Mouse (Mus musculus) hindbrain, embryonic 13.5 days (tissue): ENCODE results near the gene Qrich1. TPM values are rescaled to one million over a fixed set of nuclear protein-coding genes. Genes with fewer than 3 reads are reported as not detected.

Source experiments
- ATAC-seq: fragments of 200-750 bp; cut with Nextera tagmentation; 2 replicates; pipeline ENCODE4 v1.8.0; 2017; ENCODE audit warnings: moderate TSS enrichment; ENCODE audit not compliant: low FRiP score
- H3K27ac ChIP-seq: fragments of 300-500 bp; sonication (generic); 2 replicates; pipeline ENCODE4 v1.5.1; 2015; ENCODE audit warnings: inconsistent platforms, mild to moderate bottlenecking, moderate library complexity
- H3K27me3 ChIP-seq: fragments of 300-500 bp; sonication (generic); 2 replicates; pipeline ENCODE4 v1.6.1; 2015; ENCODE audit warnings: mild to moderate bottlenecking, inconsistent platforms
- H3K36me3 ChIP-seq: fragments of 300-500 bp; sonication (generic); 2 replicates; pipeline ENCODE4 v1.6.1; 2015; ENCODE audit warnings: mild to moderate bottlenecking, inconsistent platforms
- H3K4me1 ChIP-seq: fragments of 300-500 bp; sonication (generic); replicated peaks from 2 replicates; pipeline ENCODE4 v1.6.1; 2015; ENCODE audit warnings: inconsistent platforms
- H3K4me2 ChIP-seq: fragments of 300-500 bp; sonication (generic); 2 replicates; pipeline ENCODE4 v1.6.1; 2015; ENCODE audit warnings: inconsistent platforms, mild to moderate bottlenecking, moderate library complexity
- H3K4me3 ChIP-seq: fragments of 300-500 bp; sonication (generic); 2 replicates; pipeline ENCODE4 v1.5.1; 2015; ENCODE audit warnings: mild to moderate bottlenecking, inconsistent platforms
- H3K9ac ChIP-seq: fragments of 300-500 bp; sonication (generic); 2 replicates; pipeline ENCODE4 v1.6.1; 2015; ENCODE audit warnings: mild to moderate bottlenecking, inconsistent platforms
- H3K9me3 ChIP-seq: fragments of 300-500 bp; sonication (generic); 2 replicates; pipeline ENCODE4 v1.6.1; 2016; ENCODE audit warnings: inconsistent platforms
- WGBS: fragments of 180-500 bp; shearing (Covaris S2); methylation state at CpG from one replicate; pipeline ENCODE4 v1.1.7; 2015; 5-methylcytosine and 5-hydroxymethylcytosine counted together
- polyA plus RNA-seq: library from polyadenylated mRNA; unstranded; fragments of >200 nt; fragmentation: Nextera tagmentation; extraction: Ambion mirVana; gene quantifications from 2 replicates; pipeline ENCODE4 v1.2.1, GENCODE M21; 2015

Qrich1 gene
- polyA plus RNA-seq, 1 experiment from 2014 or later, result 131 TPM

GRCm38 (mm10) chr9:108499231-108499630 is 17.4 kb upstream of the Qrich1 start:
- 96% methylated on average over 7 of the region's 7 CpGs for WGBS
- Histone ChIP-seq H3K4me1 (no peaks in the 10 kb centered on the region), H3K27ac (no peak overlapping the region), H3K4me2 (no peak overlapping the region), H3K4me3 (no peak overlapping the region), H3K27me3 (no peaks in the 10 kb centered on the region), H3K9ac (no peak overlapping the region), H3K9me3 (no peaks in the 10 kb centered on the region), H3K36me3 (peaks cover 95% of the 10 kb centered on the region)
- ATAC-seq, result no peak

GRCm38 (mm10) chr9:108499943-108500342 is 16.7 kb upstream of the Qrich1 start:
- 96% methylated on average over 15 of the region's 15 CpGs for WGBS
- no peak for ATAC-seq
- H3K4me1 ChIP-seq, result no peaks in the 10 kb centered on the region
- H3K9ac ChIP-seq, result no peak overlapping the region
- H3K27me3 ChIP-seq, result no peaks in the 10 kb centered on the region
- peaks cover 88% of the 10 kb centered on the region for H3K36me3 ChIP-seq
- no peak overlapping the region for H3K27ac ChIP-seq
- no peaks in the 10 kb centered on the region for H3K9me3 ChIP-seq
- no peak overlapping the region for H3K4me2 ChIP-seq
- no peak overlapping the region for H3K4me3 ChIP-seq

- H3K4me1 ChIP-seq, result peaks cover 19% of the 10 kb centered on the region
- no peak overlapping the region for H3K9ac ChIP-seq
- H3K36me3 ChIP-seq, result peaks cover 41% of the 10 kb centered on the region
- H3K27me3 ChIP-seq, result no peaks in the 10 kb centered on the region
- WGBS, result 92% methylated on average over 7 of the region's 7 CpGs
- H3K4me3 ChIP-seq, result peak overlapping the region; percentile 71
- no peak for ATAC-seq
- peak overlapping the region; percentile 90 for H3K4me2 ChIP-seq
- H3K27ac ChIP-seq, result peak overlapping the region; percentile 79
- no peaks in the 10 kb centered on the region for H3K9me3 ChIP-seq
Observed at GRCm38 (mm10) chr9:108506901-108507300, 9.7 kb upstream of the Qrich1 start.

- Histone ChIP-seq H3K4me2 (peak within 1 kb of the TSS; percentile 90), H3K9me3 (no peaks in the 10 kb centered on the region), H3K4me3 (peak within 1 kb of the TSS; percentile 71), H3K9ac (peak within 1 kb of the TSS; percentile 79), H3K36me3 (peaks cover 41% of the 10 kb centered on the region), H3K27ac (peak within 1 kb of the TSS; percentile 79), H3K27me3 (no peaks in the 10 kb centered on the region), H3K4me1 (peaks cover 19% of the 10 kb centered on the region)
- under 1% methylated on average over 37 of the region's 37 CpGs for WGBS
- ATAC-seq, result peak; percentile 95
Observed at GRCm38 (mm10) chr9:108507619-108508434, 8.8 kb upstream of the Qrich1 start, which contains the start of gene Qars. TSS of gene Qars (plus strand) at chr9:108507706.

GRCm38 (mm10) chr9:108508776-108509175 is 7.8 kb upstream of the Qrich1 start:
- Histone ChIP-seq H3K4me1 (peaks cover 19% of the 10 kb centered on the region), H3K36me3 (peaks cover 41% of the 10 kb centered on the region), H3K9ac (peak overlapping the region; percentile 79), H3K9me3 (no peaks in the 10 kb centered on the region), H3K27ac (no peak overlapping the region), H3K27me3 (no peaks in the 10 kb centered on the region), H3K4me3 (peak overlapping the region; percentile 71), H3K4me2 (peak overlapping the region; percentile 90)
- no peak for ATAC-seq
- 88% methylated on average over 7 of the region's 7 CpGs for WGBS

- peak overlapping the region; percentile 93 for H3K9ac ChIP-seq
Observed at GRCm38 (mm10) chr9:108517253-108517930, 786 bp downstream of the Qrich1 start.

GRCm38 (mm10) chr9:108517931-108518332 is 1.3 kb downstream of the Qrich1 start:
- H3K4me2 ChIP-seq, result peak overlapping the region; percentile 77
- H3K9me3 ChIP-seq, result no peaks in the 10 kb centered on the region
- peak overlapping the region; percentile 99 for H3K27ac ChIP-seq
- 1% methylated on average over 13 of the region's 13 CpGs for WGBS
- ATAC-seq, result peak; percentile 29
- H3K4me3 ChIP-seq, result peak overlapping the region; percentile 89
- H3K9ac ChIP-seq, result peak overlapping the region; percentile 93
- H3K4me1 ChIP-seq, result peaks cover 37% of the 10 kb centered on the region
- H3K27me3 ChIP-seq, result no peaks in the 10 kb centered on the region
- H3K36me3 ChIP-seq, result peaks cover 30% of the 10 kb centered on the region

More at GRCm38 (mm10) chr9:108517253-108517930, 786 bp downstream of the Qrich1 start:
- H3K27ac ChIP-seq, result peak overlapping the region; percentile 99
- H3K4me2 ChIP-seq, result peak overlapping the region; percentile 78
- no peaks in the 10 kb centered on the region for H3K27me3 ChIP-seq
- H3K36me3 ChIP-seq, result peaks cover 35% of the 10 kb centered on the region
- peaks cover 37% of the 10 kb centered on the region for H3K4me1 ChIP-seq
- no peaks in the 10 kb centered on the region for H3K9me3 ChIP-seq
- peak; percentile 85 for ATAC-seq
- peak overlapping the region; percentile 89 for H3K4me3 ChIP-seq
- WGBS, result under 1% methylated on average over 85 of the region's 95 CpGs

GRCm38 (mm10) chr9:108521604-108522003 is 5.0 kb downstream of the Qrich1 start:
- no peak overlapping the region for H3K4me3 ChIP-seq
- no peak for ATAC-seq
- no peaks in the 10 kb centered on the region for H3K9me3 ChIP-seq
- H3K4me1 ChIP-seq, result peaks cover 28% of the 10 kb centered on the region
- H3K36me3 ChIP-seq, result peaks cover 6% of the 10 kb centered on the region; the same call in 1 of the 2 replicates
- H3K4me2 ChIP-seq, result no peak overlapping the region
- H3K9ac ChIP-seq, result no peak overlapping the region
- H3K27ac ChIP-seq, result no peak overlapping the region
- WGBS, result 96% methylated on average over 2 of the region's 2 CpGs
- no peaks in the 10 kb centered on the region for H3K27me3 ChIP-seq

GRCm38 (mm10) chr9:108523341-108523740 is 6.7 kb downstream of the Qrich1 start:
- WGBS, result 95% methylated on average over 4 of the region's 4 CpGs
- ATAC-seq, result no peak
- Histone ChIP-seq H3K4me2 (no peak overlapping the region), H3K27ac (no peak overlapping the region), H3K4me1 (peaks cover 28% of the 10 kb centered on the region), H3K4me3 (no peak overlapping the region), H3K27me3 (no peaks in the 10 kb centered on the region), H3K9me3 (no peaks in the 10 kb centered on the region), H3K36me3 (peaks cover 8% of the 10 kb centered on the region), H3K9ac (no peak overlapping the region)

- ATAC-seq, result no peak
- H3K36me3 ChIP-seq, result peaks cover 28% of the 10 kb centered on the region
- no peak overlapping the region for H3K9ac ChIP-seq
- no peaks in the 10 kb centered on the region for H3K9me3 ChIP-seq
- WGBS, result 88% methylated on average over 3 of the region's 3 CpGs
- no peak overlapping the region for H3K27ac ChIP-seq
- no peaks in the 10 kb centered on the region for H3K27me3 ChIP-seq
- H3K4me2 ChIP-seq, result no peak overlapping the region
- H3K4me1 ChIP-seq, result peaks cover 11% of the 10 kb centered on the region
- H3K4me3 ChIP-seq, result no peak overlapping the region
Observed at GRCm38 (mm10) chr9:108525400-108525799, 8.8 kb downstream of the Qrich1 start.

- Histone ChIP-seq H3K9ac (no peak overlapping the region), H3K36me3 (peaks cover 75% of the 10 kb centered on the region), H3K4me2 (no peak overlapping the region), H3K4me1 (no peaks in the 10 kb centered on the region), H3K4me3 (no peak overlapping the region), H3K9me3 (no peaks in the 10 kb centered on the region), H3K27ac (no peak overlapping the region), H3K27me3 (no peaks in the 10 kb centered on the region)
- WGBS, result 94% methylated on average over 1 of the region's 1 CpGs
- no peak for ATAC-seq
Observed at GRCm38 (mm10) chr9:108530954-108531353, 14.3 kb downstream of the Qrich1 start.

GRCm38 (mm10) chr9:108531496-108531895 is 14.9 kb downstream of the Qrich1 start:
- 86% methylated on average over 1 of the region's 1 CpGs for WGBS
- H3K36me3 ChIP-seq, result peaks cover 81% of the 10 kb centered on the region
- H3K4me2 ChIP-seq, result no peak overlapping the region
- H3K9ac ChIP-seq, result no peak overlapping the region
- no peaks in the 10 kb centered on the region for H3K9me3 ChIP-seq
- ATAC-seq, result no peak
- H3K27ac ChIP-seq, result no peak overlapping the region
- no peaks in the 10 kb centered on the region for H3K4me1 ChIP-seq
- no peak overlapping the region for H3K4me3 ChIP-seq
- no peaks in the 10 kb centered on the region for H3K27me3 ChIP-seq
